Mouse (Mus musculus) stomach, embryonic 16.5 days (tissue): Measurements from ENCODE around the gene Gsg1l. TPM values are rescaled to one million over a fixed set of nuclear protein-coding genes. Genes with fewer than 3 reads are reported as not detected.

Source experiments
- ATAC-seq: fragments of 200-750 bp; cut with Nextera tagmentation; 2 replicates; pipeline ENCODE4 v1.8.0; 2017; ENCODE audit warnings: moderate number of reproducible peaks, moderate TSS enrichment; ENCODE audit not compliant: insufficient read depth, low FRiP score
- H3K27ac ChIP-seq: fragments of 300-500 bp; sonication (generic); 2 replicates; pipeline ENCODE4 v1.5.1; 2014; ENCODE audit warnings: low read length
- H3K27me3 ChIP-seq: fragments of 300-500 bp; sonication (generic); 2 replicates; pipeline ENCODE4 v1.6.1; 2014; ENCODE audit warnings: low read length, control low read depth, mixed read lengths; ENCODE audit not compliant: control insufficient read depth, insufficient read depth
- H3K36me3 ChIP-seq: fragments of 300-500 bp; sonication (generic); 2 replicates; pipeline ENCODE4 v1.6.1; 2014; ENCODE audit warnings: low read length; ENCODE audit not compliant: control insufficient read depth, insufficient read depth
- H3K4me1 ChIP-seq: fragments of 300-500 bp; sonication (generic); 2 replicates; pipeline ENCODE4 v1.6.1; 2014; ENCODE audit warnings: low read length, control low read depth, mixed read lengths; ENCODE audit not compliant: control insufficient read depth, insufficient read depth
- H3K4me2 ChIP-seq: fragments of 300-500 bp; sonication (generic); 2 replicates; pipeline ENCODE4 v1.6.1; 2014; ENCODE audit warnings: low read depth, low read length, mixed read lengths
- H3K4me3 ChIP-seq: fragments of 300-500 bp; sonication (generic); replicated peaks from 2 replicates; pipeline ENCODE4 v1.5.1; 2014; ENCODE audit warnings: mild to moderate bottlenecking, low read length
- H3K9ac ChIP-seq: fragments of 300-500 bp; sonication (generic); 2 replicates; pipeline ENCODE4 v1.6.1; 2014; ENCODE audit warnings: low read length
- H3K9me3 ChIP-seq: fragments of 300-500 bp; sonication (generic); replicated peaks from 2 replicates; pipeline ENCODE4 v1.6.1; 2016; ENCODE audit warnings: low read length, control low read depth; ENCODE audit not compliant: control insufficient read depth
- WGBS: fragments of 180-500 bp; shearing (Covaris S2); extraction: QIAGEN DNeasy Blood & Tissue Kit; methylation state at CpG from one replicate; pipeline ENCODE4 v1.1.7; 2014; 5-methylcytosine and 5-hydroxymethylcytosine counted together
- polyA plus RNA-seq: library from polyadenylated mRNA; unstranded; fragments of >200 nt; fragmentation: Nextera tagmentation; extraction: Ambion mirVana; gene quantifications from 2 replicates; pipeline ENCODE4 v1.2.1, GENCODE M21; 2015

Gene Gsg1l
- polyA plus RNA-seq, 1 experiment from 2014 or later = 0.77 TPM

- no peaks in the 10 kb centered on the region for H3K9me3 ChIP-seq
- no peaks in the 10 kb centered on the region for H3K36me3 ChIP-seq
- H3K4me1 ChIP-seq = peaks cover 6% of the 10 kb centered on the region; the same call in 1 of the 2 replicates
- H3K4me3 ChIP-seq = no peak overlapping the region
- no peak overlapping the region for H3K4me2 ChIP-seq
- ATAC-seq = 0 out of 2 replicates have a peak, but pooled peaks have one; percentile 2
- H3K9ac ChIP-seq = no peak overlapping the region
- H3K27me3 ChIP-seq = no peaks in the 10 kb centered on the region
- no peak overlapping the region for H3K27ac ChIP-seq
- WGBS = 68% methylated on average over 10 of the region's 10 CpGs
Measured at GRCm38 (mm10) chr7:126031598-126032364, 50.4 kb downstream of the Gsg1l start.

- 50% methylated on average over 1 of the region's 1 CpGs for WGBS
- no peak overlapping the region for H3K9ac ChIP-seq
Measured at GRCm38 (mm10) chr7:126027410-126027809, 54.8 kb downstream of the Gsg1l start.

GRCm38 (mm10) chr7:126026600-126026999 is 55.6 kb downstream of the Gsg1l start:
- no peaks in the 10 kb centered on the region for H3K9me3 ChIP-seq
- no peak overlapping the region for H3K27ac ChIP-seq
- H3K4me1 ChIP-seq = no peaks in the 10 kb centered on the region
- H3K27me3 ChIP-seq = no peaks in the 10 kb centered on the region
- no peak for ATAC-seq
- no peak overlapping the region for H3K9ac ChIP-seq
- H3K4me2 ChIP-seq = no peak overlapping the region
- no peaks in the 10 kb centered on the region for H3K36me3 ChIP-seq
- 64% methylated on average over 5 of the region's 5 CpGs for WGBS
- no peak overlapping the region for H3K4me3 ChIP-seq

More at GRCm38 (mm10) chr7:126027410-126027809, 54.8 kb downstream of the Gsg1l start:
- Histone ChIP-seq H3K9me3 (no peaks in the 10 kb centered on the region), H3K36me3 (no peaks in the 10 kb centered on the region), H3K27ac (no peak overlapping the region), H3K27me3 (no peaks in the 10 kb centered on the region), H3K4me3 (no peak overlapping the region), H3K4me2 (no peak overlapping the region), H3K4me1 (no peaks in the 10 kb centered on the region)
- ATAC-seq = no peak

- H3K4me3 ChIP-seq = no peak overlapping the region
- peaks cover 8% of the 10 kb centered on the region for H3K4me1 ChIP-seq
- H3K27ac ChIP-seq = 0 out of 2 replicates have a peak overlapping the region, but pooled peaks have one; percentile 3
- 52% methylated on average over 6 of the region's 6 CpGs for WGBS
- ATAC-seq = no peak
- no peaks in the 10 kb centered on the region for H3K36me3 ChIP-seq
- H3K27me3 ChIP-seq = no peaks in the 10 kb centered on the region
- H3K9ac ChIP-seq = no peak overlapping the region
- no peaks in the 10 kb centered on the region for H3K9me3 ChIP-seq
- H3K4me2 ChIP-seq = no peak overlapping the region
Measured at GRCm38 (mm10) chr7:126019966-126020365, 62.2 kb downstream of the Gsg1l start.

- WGBS = 27% methylated on average over 9 of the region's 9 CpGs
- no peaks in the 10 kb centered on the region for H3K36me3 ChIP-seq
- H3K4me2 ChIP-seq = no peak overlapping the region
- peak overlapping the region; percentile 3; the same call in 1 of the 2 replicates for H3K27ac ChIP-seq
- no peak overlapping the region for H3K9ac ChIP-seq
- H3K4me1 ChIP-seq = peaks cover 8% of the 10 kb centered on the region
- no peaks in the 10 kb centered on the region for H3K9me3 ChIP-seq
- ATAC-seq = no peak
- H3K4me3 ChIP-seq = no peak overlapping the region
- no peaks in the 10 kb centered on the region for H3K27me3 ChIP-seq
Measured at GRCm38 (mm10) chr7:126019321-126019720, 62.9 kb downstream of the Gsg1l start.

GRCm38 (mm10) chr7:126017455-126017854 is 64.8 kb downstream of the Gsg1l start:
- ATAC-seq = no peak
- WGBS = 88% methylated on average over 4 of the region's 4 CpGs
- no peak overlapping the region for H3K9ac ChIP-seq
- no peak overlapping the region for H3K27ac ChIP-seq
- no peaks in the 10 kb centered on the region for H3K36me3 ChIP-seq
- peaks cover 8% of the 10 kb centered on the region for H3K4me1 ChIP-seq
- H3K4me3 ChIP-seq = no peak overlapping the region
- no peaks in the 10 kb centered on the region for H3K9me3 ChIP-seq
- H3K27me3 ChIP-seq = no peaks in the 10 kb centered on the region
- no peak overlapping the region for H3K4me2 ChIP-seq

GRCm38 (mm10) chr7:126012325-126013021 is 69.7 kb downstream of the Gsg1l start:
- Histone ChIP-seq H3K27ac (no peak overlapping the region), H3K4me1 (peaks cover 3% of the 10 kb centered on the region; the same call in 1 of the 2 replicates), H3K4me3 (no peak overlapping the region), H3K36me3 (no peaks in the 10 kb centered on the region), H3K9me3 (no peaks in the 10 kb centered on the region), H3K27me3 (no peaks in the 10 kb centered on the region), H3K9ac (no peak overlapping the region), H3K4me2 (no peak overlapping the region)
- ATAC-seq = no peak
- 57% methylated on average over 11 of the region's 11 CpGs for WGBS

GRCm38 (mm10) chr7:126008789-126009148 is 73.4 kb downstream of the Gsg1l start:
- Histone ChIP-seq H3K4me3 (no peak overlapping the region), H3K27ac (no peak overlapping the region), H3K4me2 (no peak overlapping the region), H3K9ac (no peak overlapping the region), H3K9me3 (no peaks in the 10 kb centered on the region), H3K36me3 (no peaks in the 10 kb centered on the region), H3K27me3 (no peaks in the 10 kb centered on the region), H3K4me1 (peaks cover 3% of the 10 kb centered on the region; the same call in 1 of the 2 replicates)
- WGBS = 56% methylated on average over 7 of the region's 7 CpGs
- peak; percentile 30; the same call in 1 of the 2 replicates for ATAC-seq

GRCm38 (mm10) chr7:126008139-126008788 is 73.9 kb downstream of the Gsg1l start:
- Histone ChIP-seq H3K27me3 (no peaks in the 10 kb centered on the region), H3K9ac (no peak overlapping the region), H3K4me2 (no peak overlapping the region), H3K9me3 (no peaks in the 10 kb centered on the region), H3K36me3 (no peaks in the 10 kb centered on the region), H3K4me1 (peaks cover 3% of the 10 kb centered on the region; the same call in 1 of the 2 replicates), H3K27ac (no peak overlapping the region), H3K4me3 (no peak overlapping the region)
- 0 out of 2 replicates have a peak, but pooled peaks have one; percentile 8 for ATAC-seq
- WGBS = 75% methylated on average over 4 of the region's 4 CpGs
